Mouse (Mus musculus) heart, adult 2 months (tissue): Measurements from ENCODE around the gene Cenpt. TPM values are rescaled to one million over a fixed set of nuclear protein-coding genes. Genes with fewer than 3 reads are reported as not detected.
A peak's percentile ranks its signal among the peaks of the same experiment; 100 is the strongest.

Source experiments
- DNase-seq, 2 experiments: peaks; one replicate each; pipeline ENCODE4 v3.0.0; 2021
- H3K27ac ChIP-seq: fragments of 200-600 bp; 2 replicates; pipeline ENCODE4 v1.8.1; 2022
- H3K27me3 ChIP-seq: fragments of 200-500 bp; 2 replicates; pipeline ENCODE4 v1.6.1; 2012; ENCODE audit warnings: mild to moderate bottlenecking, low read length, inconsistent platforms, mixed read lengths; ENCODE audit not compliant: control insufficient read depth, insufficient read depth
- H3K36me3 ChIP-seq: fragments of 200-500 bp; 2 replicates; pipeline ENCODE4 v1.6.1; 2012; ENCODE audit warnings: low read length, inconsistent platforms; ENCODE audit not compliant: control insufficient read depth, insufficient read depth
- H3K4me1 ChIP-seq: fragments of 200-500 bp; 2 replicates; pipeline ENCODE4 v1.6.1; 2011; ENCODE audit warnings: low read length; ENCODE audit not compliant: control insufficient read depth, insufficient read depth
- H3K4me3 ChIP-seq: fragments of 200-600 bp; 2 replicates; pipeline ENCODE4 v1.8.1; 2022
- H3K79me2 ChIP-seq: fragments of 200-500 bp; replicated peaks from 2 replicates; pipeline ENCODE4 v1.6.1; 2012; ENCODE audit warnings: mild to moderate bottlenecking, inconsistent platforms, low read length, moderate library complexity, mixed read lengths; ENCODE audit not compliant: control insufficient read depth, insufficient read depth
- H3K9ac ChIP-seq: fragments of 200-500 bp; 2 replicates; pipeline ENCODE4 v1.6.1; 2012; ENCODE audit warnings: low read depth, mild to moderate bottlenecking, control low read depth, inconsistent platforms, low read length, mixed read lengths
- CTCF ChIP-seq: fragments of 200-600 bp; IDR thresholded peaks from 2 replicates; pipeline ENCODE4 v1.8.1; 2022; ENCODE audit warnings: antibody characterized with exemption, mild to moderate bottlenecking, moderate library complexity
- EP300 ChIP-seq: fragments of 200-500 bp; IDR thresholded peaks from 2 replicates; pipeline ENCODE4 v1.6.1; 2011; ENCODE audit warnings: low read depth, low read length, control low read depth; ENCODE audit not compliant: insufficient read depth
- POLR2A ChIP-seq: fragments of 200-500 bp; IDR thresholded peaks from 2 replicates; pipeline ENCODE4 v1.6.1; 2011; ENCODE audit warnings: mild to moderate bottlenecking, low read depth, low read length, control low read depth; ENCODE audit not compliant: insufficient read depth
- WGBS: fragments of 180-500 bp; shearing (Covaris S2); methylation state at CpG from one replicate; pipeline ENCODE4 v1.1.7; 2018; 5-methylcytosine and 5-hydroxymethylcytosine counted together
- intact Hi-C: fragments of 180-260 bp; cut with DNase I; formaldehyde crosslinking; loops from one replicate; pipeline ENCODE4 v1.15.1; 2025
- polyA plus RNA-seq: library from polyadenylated mRNA; depleted of rRNA; stranded (reverse); fragments of >200 nt; gene quantifications from 2 replicates; pipeline ENCODE4 v1.2.3, GENCODE M21; 2012
- total RNA-seq, 2 experiments: library from RNA; stranded (reverse); gene quantifications; 2 replicates each; pipeline ENCODE4 v1.2.3; 2021

Cenpt gene
- total and polyA plus RNA-seq, 3 experiments, result 2.3 to 6.0 (median 2.7) TPM

DNA sequence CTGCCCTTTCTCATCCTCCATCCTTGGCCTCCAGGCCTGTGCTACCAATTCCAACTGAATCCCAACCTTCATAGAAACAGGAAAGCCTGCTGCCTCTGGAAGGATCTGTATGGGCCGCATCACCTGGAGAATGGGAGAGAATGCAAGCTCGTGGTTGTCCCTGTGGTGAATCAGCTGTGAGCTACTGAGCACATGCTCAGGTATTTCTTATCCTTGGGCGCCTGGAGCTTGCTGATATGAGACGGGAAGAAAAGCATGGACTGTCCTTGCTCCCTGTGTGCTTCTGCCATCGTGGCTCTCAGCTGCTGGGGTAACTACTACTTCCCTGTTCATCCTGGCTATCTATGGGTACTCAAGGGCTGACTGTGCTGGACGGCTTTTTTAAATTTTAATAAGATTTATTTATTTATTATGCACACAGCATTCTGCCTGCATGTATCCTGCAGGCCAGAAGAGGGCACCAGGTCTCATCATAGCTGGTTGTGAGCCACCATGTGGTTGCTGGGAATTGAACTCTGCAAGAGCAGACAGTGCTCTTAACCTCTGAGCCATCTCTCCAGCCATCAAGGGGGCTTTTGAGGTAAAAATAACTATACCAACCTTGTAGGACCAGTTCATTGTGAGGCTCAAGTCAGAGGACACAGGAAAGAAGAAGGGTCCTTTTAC lies 13.4 kb upstream of the Cenpt start:
- TF ChIP-seq POLR2A (no peak), CTCF (peak; percentile 44), EP300 (no peak)
- H3K4me3 ChIP-seq, result no peak overlapping the region
- no peak for DNase-seq
- H3K9ac ChIP-seq, result no peak overlapping the region
- H3K27ac ChIP-seq, result no peak overlapping the region
- H3K4me1 ChIP-seq, result peaks cover 2% of the 10 kb centered on the region
- intact Hi-C loops, result no loop called here
- H3K36me3 ChIP-seq, result peaks cover 4% of the 10 kb centered on the region; the same call in 1 of the 2 replicates
- WGBS, result 82% methylated on average over 6 of the region's 6 CpGs
- H3K79me2 ChIP-seq, result peaks cover 5% of the 10 kb centered on the region
- no peaks in the 10 kb centered on the region for H3K27me3 ChIP-seq

DNA sequence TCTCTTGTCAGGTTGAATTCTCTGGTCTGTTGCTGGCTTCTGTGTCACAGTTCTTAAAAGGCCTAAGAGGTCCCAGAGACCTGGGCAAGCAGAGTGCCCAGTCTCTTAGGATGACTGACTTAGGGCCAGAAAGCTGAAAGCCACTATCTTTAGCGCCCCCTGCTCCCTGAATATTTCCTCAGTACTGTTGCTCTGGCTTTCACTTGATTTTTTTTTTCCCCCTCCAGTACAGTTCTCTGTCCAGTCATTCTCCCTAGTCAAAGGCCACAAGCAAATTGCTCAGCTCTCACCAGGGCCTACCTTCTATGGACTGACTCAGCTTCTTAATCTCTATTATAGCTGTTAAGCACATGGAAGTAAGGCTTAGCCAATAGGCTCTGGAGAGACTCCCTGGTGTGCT lies 8.9 kb upstream of the Cenpt start:
- WGBS, result 11% methylated on average over 1 of the region's 1 CpGs
- Histone ChIP-seq H3K27me3 (no peaks in the 10 kb centered on the region), H3K27ac (no peak overlapping the region; the same call in 1 of the 2 replicates), H3K4me3 (no peak overlapping the region), H3K36me3 (peaks cover 1% of the 10 kb centered on the region), H3K9ac (no peak overlapping the region), H3K4me1 (peaks cover 3% of the 10 kb centered on the region), H3K79me2 (0 out of 2 replicates have a peak, but pooled peaks cover 1% of the 10 kb centered on the region)
- TF ChIP-seq CTCF, result peak; percentile 30
- TF ChIP-seq EP300, result no peak
- no peak for DNase-seq
- intact Hi-C loops, result loop anchor here (2.0 kb wide), 2 partner anchors 19 to 37 kb away; partner anchors contain the start of gene Edc4

DNA sequence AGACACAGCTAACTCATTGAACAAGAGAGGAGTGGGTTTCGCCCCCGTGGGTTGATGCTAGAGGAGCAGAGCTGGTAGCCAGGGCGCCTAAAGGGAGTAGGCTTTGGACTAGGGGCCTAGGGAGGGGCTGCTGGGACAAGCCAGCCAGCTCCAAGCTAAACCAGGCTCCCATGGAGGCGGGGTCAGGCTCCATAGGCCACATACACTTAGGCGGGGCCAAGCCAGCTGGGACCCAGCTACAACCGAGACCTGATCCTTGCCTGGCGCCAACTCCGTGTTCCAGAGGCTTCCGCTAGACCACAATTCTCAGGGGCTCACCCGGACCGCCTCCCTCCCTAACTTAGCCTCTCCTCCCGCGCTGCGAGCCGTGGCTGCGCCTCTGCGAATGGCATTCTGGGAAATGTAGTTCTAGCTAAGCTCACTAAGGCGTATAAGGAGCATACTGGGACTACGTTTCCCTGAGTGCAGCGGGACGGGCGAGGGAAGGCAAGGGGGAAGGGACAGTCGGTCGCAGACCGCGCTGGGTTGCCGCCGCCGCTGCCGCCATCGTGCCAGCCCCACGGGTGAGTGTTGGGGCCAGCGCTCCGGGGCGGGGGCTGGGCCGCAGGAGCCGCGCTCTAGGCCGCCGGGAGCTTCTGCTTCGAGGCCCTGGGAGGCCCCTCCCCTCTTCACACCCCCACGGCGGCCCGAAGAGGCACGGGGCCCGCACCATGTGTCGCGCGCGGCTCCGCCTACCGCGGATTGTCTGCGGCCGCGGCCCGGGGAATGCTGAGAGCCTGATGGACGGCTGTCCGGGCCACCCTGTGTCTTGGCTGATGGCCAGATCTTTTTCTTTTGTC lies 7.3 kb upstream of the Cenpt start, which contains the start of gene Nutf2:
TSS of gene Nutf2 (plus strand) at position 438 of the 839 bp plus-strand sequence.
- H3K36me3 ChIP-seq, result peaks cover 7% of the 10 kb centered on the region
- H3K4me1 ChIP-seq, result peaks cover 9% of the 10 kb centered on the region
- DNase-seq, result peak; percentile 92 to 98
- H3K79me2 ChIP-seq, result 0 out of 2 replicates have a peak, but pooled peaks cover 1% of the 10 kb centered on the region
- peak within 1 kb of the TSS; percentile 97 for H3K27ac ChIP-seq
- TF ChIP-seq CTCF, result no peak
- peak; percentile 71; the same call in 1 of the 2 replicates for TF ChIP-seq EP300
- peak; percentile 66 for TF ChIP-seq POLR2A
- under 1% methylated on average over 59 of the region's 59 CpGs for WGBS
- intact Hi-C loops, result loop anchor here (2.0 kb wide), 2 partner anchors 20 to 38 kb away; partner anchors contain the start of gene Edc4
- H3K9ac ChIP-seq, result peak within 1 kb of the TSS; percentile 78
- H3K27me3 ChIP-seq, result no peaks in the 10 kb centered on the region
- peak within 1 kb of the TSS; percentile 92 for H3K4me3 ChIP-seq

DNA sequence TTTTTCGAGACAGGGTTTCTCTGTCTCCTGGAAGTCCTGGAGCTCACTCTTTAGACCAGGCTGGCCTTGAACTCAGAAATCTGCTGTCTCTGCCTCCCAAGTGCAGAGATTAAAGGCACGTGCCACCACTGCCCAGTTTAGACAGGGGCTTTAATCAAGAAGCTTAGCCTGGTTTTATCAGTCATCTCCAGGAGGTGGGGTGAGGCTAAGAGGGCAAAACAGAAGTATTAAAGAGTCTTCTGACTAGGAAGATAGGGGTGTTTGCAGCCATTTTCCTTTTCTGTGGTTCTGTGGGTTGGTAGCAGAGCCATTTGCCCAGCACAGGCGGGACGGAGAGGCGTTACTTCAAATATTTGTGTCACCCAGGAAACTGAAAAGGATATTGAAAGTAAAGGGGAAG lies 6.2 kb upstream of the Cenpt start:
- Histone ChIP-seq H3K9ac (no peak overlapping the region), H3K4me3 (no peak overlapping the region), H3K79me2 (0 out of 2 replicates have a peak, but pooled peaks cover 1% of the 10 kb centered on the region), H3K27me3 (no peaks in the 10 kb centered on the region), H3K36me3 (peaks cover 7% of the 10 kb centered on the region), H3K4me1 (peaks cover 10% of the 10 kb centered on the region), H3K27ac (peak overlapping the region; percentile 97)
- WGBS, result 61% methylated on average over 5 of the region's 5 CpGs
- intact Hi-C loops, result no loop called here
- DNase-seq, result no peak
- no peak for TF ChIP-seq POLR2A
- no peak for TF ChIP-seq CTCF
- no peak for TF ChIP-seq EP300

DNA sequence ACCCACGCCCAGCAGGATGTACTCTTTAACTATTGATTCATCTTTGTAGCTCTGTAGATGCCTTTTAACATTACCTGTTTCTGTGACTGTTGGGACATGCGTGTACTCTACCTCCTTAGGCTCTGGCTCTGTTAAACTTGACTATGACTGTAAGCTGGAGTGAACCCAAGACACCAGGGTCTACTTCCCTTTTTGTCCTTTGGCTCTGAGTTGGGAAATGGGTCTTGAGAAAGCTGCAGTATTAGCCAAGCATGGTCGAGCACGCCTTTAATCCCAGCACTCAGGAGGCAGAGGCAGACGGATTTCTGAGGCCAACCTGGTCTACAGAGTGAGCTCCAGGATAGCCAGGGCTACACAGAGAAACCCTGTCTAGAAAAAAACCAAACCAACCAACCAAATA lies 5.4 kb upstream of the Cenpt start:
- TF ChIP-seq POLR2A (no peak), EP300 (no peak), CTCF (no peak)
- Histone ChIP-seq H3K27me3 (no peaks in the 10 kb centered on the region), H3K4me3 (no peak overlapping the region), H3K79me2 (0 out of 2 replicates have a peak, but pooled peaks cover 1% of the 10 kb centered on the region), H3K4me1 (peaks cover 11% of the 10 kb centered on the region), H3K9ac (no peak overlapping the region), H3K36me3 (peaks cover 7% of the 10 kb centered on the region), H3K27ac (no peak overlapping the region)
- intact Hi-C loops, result no loop called here
- no peak for DNase-seq
- WGBS, result 80% methylated on average over 5 of the region's 5 CpGs

DNA sequence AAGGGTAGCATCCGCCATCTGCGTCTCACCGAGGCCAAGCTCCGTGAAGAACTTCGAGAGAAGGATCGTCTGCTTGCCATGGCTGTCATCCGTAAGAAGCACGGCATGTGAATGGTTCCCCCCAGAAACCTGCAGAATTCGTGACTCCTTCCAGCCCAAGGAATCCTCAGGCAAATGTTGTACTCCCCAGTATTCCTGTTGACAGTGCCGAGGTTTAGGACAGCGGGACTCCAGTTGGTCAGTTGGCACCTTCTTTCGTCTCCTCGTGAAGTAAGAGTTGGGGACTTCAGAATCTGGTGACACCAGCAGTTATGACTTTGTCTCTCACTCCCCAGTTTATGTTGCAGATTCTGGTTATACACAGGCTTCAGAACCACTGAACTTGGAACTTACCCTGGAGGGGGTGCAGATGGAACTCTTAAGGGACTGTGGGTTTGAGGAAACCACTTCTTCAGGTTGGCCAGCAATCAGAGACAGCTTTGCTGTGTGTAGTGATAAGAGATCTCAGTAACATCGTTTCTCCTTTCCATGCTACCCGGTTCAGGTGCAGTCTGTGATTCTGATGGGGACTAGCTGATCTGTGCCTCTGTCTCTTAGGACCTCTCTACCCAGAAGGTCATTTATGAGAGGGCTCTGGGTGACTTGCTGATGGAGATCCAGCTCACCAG lies 3.2 kb upstream of the Cenpt start:
- intact Hi-C loops, result no loop called here

More for the DNA sequence above, 3.2 kb upstream of the Cenpt start:
- Histone ChIP-seq H3K36me3 (peaks cover 7% of the 10 kb centered on the region), H3K79me2 (0 out of 2 replicates have a peak, but pooled peaks cover 1% of the 10 kb centered on the region), H3K27me3 (no peaks in the 10 kb centered on the region), H3K4me3 (peak overlapping the region; percentile 78), H3K27ac (peak overlapping the region; percentile 83), H3K4me1 (peaks cover 9% of the 10 kb centered on the region), H3K9ac (peak overlapping the region; percentile 79)
- no peak for DNase-seq
- no peak for TF ChIP-seq CTCF
- WGBS, result 10% methylated on average over 15 of the region's 15 CpGs
